Mouse (Mus musculus) liver, embryonic 16.5 days (tissue): ENCODE results near the gene 4933428G20Rik. TPM values are rescaled to one million over a fixed set of nuclear protein-coding genes. Genes with fewer than 3 reads are reported as not detected.

Experiments used
- ATAC-seq: fragments of 200-750 bp; cut with Nextera tagmentation; 2 replicates; pipeline ENCODE4 v1.8.0; 2017; ENCODE audit warnings: low read depth, mild to moderate bottlenecking, moderate number of reproducible peaks, moderate library complexity
- H3K27ac ChIP-seq: fragments of 300-500 bp; sonication (generic); 2 replicates; pipeline ENCODE4 v1.5.1; 2014; ENCODE audit warnings: mild to moderate bottlenecking, low read length
- H3K27me3 ChIP-seq: fragments of 300-500 bp; sonication (generic); 2 replicates; pipeline ENCODE4 v1.6.1; 2014; ENCODE audit warnings: low read depth, low read length, mixed read lengths; ENCODE audit not compliant: control insufficient read depth, insufficient read depth
- H3K36me3 ChIP-seq: fragments of 300-500 bp; sonication (generic); 2 replicates; pipeline ENCODE4 v1.6.1; 2014; ENCODE audit warnings: mild to moderate bottlenecking; ENCODE audit not compliant: control insufficient read depth, insufficient read depth
- H3K4me1 ChIP-seq: fragments of 300-500 bp; sonication (generic); 2 replicates; pipeline ENCODE4 v1.6.1; 2014; ENCODE audit warnings: low read depth, low read length, mixed read lengths; ENCODE audit not compliant: control insufficient read depth
- H3K4me2 ChIP-seq: fragments of 300-500 bp; sonication (generic); 2 replicates; pipeline ENCODE4 v1.6.1; 2014; ENCODE audit warnings: low read depth, low read length, mixed read lengths
- H3K4me3 ChIP-seq: fragments of 300-500 bp; sonication (generic); 2 replicates; pipeline ENCODE4 v1.5.1; 2014; ENCODE audit warnings: low read depth, mild to moderate bottlenecking, low read length
- H3K9ac ChIP-seq: fragments of 300-500 bp; sonication (generic); 2 replicates; pipeline ENCODE4 v1.6.1; 2014; ENCODE audit warnings: low read depth, low read length
- H3K9me3 ChIP-seq: fragments of 300-500 bp; sonication (generic); replicated peaks from 2 replicates; pipeline ENCODE4 v1.6.1; 2016; ENCODE audit warnings: low read length; ENCODE audit not compliant: control insufficient read depth
- WGBS: fragments of 180-500 bp; shearing (Covaris S2); extraction: QIAGEN DNeasy Blood & Tissue Kit; methylation state at CpG from one replicate; pipeline ENCODE4 v1.1.7; 2014; ENCODE audit not compliant: insufficient replicate concordance; 5-methylcytosine and 5-hydroxymethylcytosine counted together
- polyA plus RNA-seq: library from polyadenylated mRNA; unstranded; fragments of >200 nt; fragmentation: Nextera tagmentation; extraction: Ambion mirVana; gene quantifications from 2 replicates; pipeline ENCODE4 v1.2.1, GENCODE M21; 2015

4933428G20Rik gene
- polyA plus RNA-seq, 1 experiment from 2014 or later, result 0.59 TPM

DNA sequence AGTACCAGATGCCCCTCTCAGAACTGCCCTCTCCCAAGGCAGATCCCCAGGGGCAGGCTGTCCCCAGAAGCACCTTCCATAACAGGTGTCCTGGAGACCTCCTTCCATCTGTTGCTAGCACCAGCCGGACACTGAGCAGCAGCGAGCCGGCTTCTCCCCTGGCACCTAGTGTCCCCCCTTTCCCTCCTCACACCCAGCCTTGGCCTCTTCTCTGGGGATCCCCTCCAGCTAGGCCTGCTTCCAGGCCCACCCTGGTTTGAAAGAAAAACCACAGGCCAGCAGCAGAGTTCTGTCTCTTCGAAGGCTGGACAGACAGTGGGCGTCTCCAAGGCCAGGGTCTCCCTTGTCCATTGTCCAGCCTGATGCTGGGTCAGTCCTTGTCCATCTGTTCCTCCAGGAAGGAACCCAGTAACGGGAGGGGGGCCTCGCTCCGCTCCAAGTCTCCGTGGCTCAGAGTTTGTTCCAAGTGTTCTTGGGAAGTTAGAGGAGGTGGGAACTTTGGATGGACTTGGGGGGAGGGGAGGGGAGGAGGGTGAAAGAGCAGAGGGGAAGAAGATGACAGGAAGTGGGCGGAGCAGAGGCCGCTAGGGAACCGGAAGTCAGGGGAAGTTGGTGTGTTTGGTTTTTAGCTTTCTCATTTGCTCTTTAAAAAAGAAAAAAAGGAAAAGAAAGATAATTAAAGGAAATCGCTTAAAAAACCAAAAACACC lies 11.7 kb upstream of the 4933428G20Rik start:
- 0 out of 2 replicates have a peak overlapping the region, but pooled peaks have one; percentile 11 for H3K9ac ChIP-seq
- 22% methylated on average over 13 of the region's 13 CpGs for WGBS
- peak; percentile 54; the same call in 1 of the 2 replicates for ATAC-seq
- H3K36me3 ChIP-seq, result no peaks in the 10 kb centered on the region
- H3K27ac ChIP-seq, result peak overlapping the region; percentile 46
- peaks cover 4% of the 10 kb centered on the region; the same call in 1 of the 2 replicates for H3K4me1 ChIP-seq
- H3K4me3 ChIP-seq, result peak overlapping the region; percentile 43
- peak overlapping the region; percentile 55 for H3K4me2 ChIP-seq
- H3K27me3 ChIP-seq, result no peaks in the 10 kb centered on the region; the same call in 1 of the 2 replicates
- H3K9me3 ChIP-seq, result no peaks in the 10 kb centered on the region

DNA sequence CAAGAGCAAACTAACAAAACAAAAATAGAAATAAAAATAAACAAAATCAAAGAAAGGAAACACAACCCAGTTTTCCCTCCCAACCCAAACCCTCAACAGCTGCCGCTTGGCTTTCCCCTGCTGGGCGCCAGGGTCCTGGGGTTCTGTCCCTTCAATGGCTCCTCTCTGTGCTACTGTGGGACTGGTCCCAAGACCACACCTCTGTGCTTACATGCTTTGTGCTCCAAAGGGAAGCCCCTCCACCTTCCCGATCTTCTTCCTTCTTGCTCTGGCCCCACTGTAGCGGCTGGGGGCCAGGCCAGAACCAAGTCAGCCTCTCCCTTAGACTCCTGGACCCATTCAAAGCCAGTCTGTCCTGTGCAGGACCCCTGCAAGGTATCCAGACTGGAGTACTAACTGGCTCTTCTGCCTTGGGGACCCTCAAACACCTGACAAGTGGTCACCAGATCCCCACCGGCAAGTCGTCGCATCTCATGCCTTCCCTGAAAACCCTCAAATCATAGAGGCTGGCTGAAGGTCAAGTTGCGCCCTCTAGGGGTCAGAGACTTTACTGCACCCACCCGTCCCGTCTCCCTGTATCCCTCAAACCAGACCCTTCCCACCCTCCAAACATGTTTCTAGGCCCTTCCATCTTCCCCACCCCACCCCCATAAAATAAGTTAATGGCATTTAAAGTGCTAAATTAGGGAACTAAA lies 11.0 kb upstream of the 4933428G20Rik start:
- peak; percentile 30 for ATAC-seq
- Histone ChIP-seq H3K9ac (no peak overlapping the region), H3K4me2 (peak overlapping the region; percentile 55), H3K4me1 (peaks cover 4% of the 10 kb centered on the region; the same call in 1 of the 2 replicates), H3K27me3 (no peaks in the 10 kb centered on the region; the same call in 1 of the 2 replicates), H3K36me3 (no peaks in the 10 kb centered on the region), H3K4me3 (no peak overlapping the region; the same call in 1 of the 2 replicates), H3K9me3 (no peaks in the 10 kb centered on the region), H3K27ac (no peak overlapping the region; the same call in 1 of the 2 replicates)
- WGBS, result 33% methylated on average over 10 of the region's 10 CpGs

- H3K9me3 ChIP-seq, result no peaks in the 10 kb centered on the region
- H3K9ac ChIP-seq, result no peak overlapping the region
- no peak for ATAC-seq
- H3K4me2 ChIP-seq, result no peak overlapping the region
- no peaks in the 10 kb centered on the region for H3K36me3 ChIP-seq
- peaks cover 4% of the 10 kb centered on the region; the same call in 1 of the 2 replicates for H3K4me1 ChIP-seq
- peaks cover 2% of the 10 kb centered on the region; the same call in 1 of the 2 replicates for H3K27me3 ChIP-seq
- no peak overlapping the region for H3K27ac ChIP-seq
- WGBS, result 65% methylated on average over 24 of the region's 24 CpGs
- H3K4me3 ChIP-seq, result no peak overlapping the region
Observed at GRCm38 (mm10) chr11:97509715-97510485, 9.8 kb upstream of the 4933428G20Rik start.

- Histone ChIP-seq H3K9ac (no peak overlapping the region), H3K4me1 (peaks cover 4% of the 10 kb centered on the region; the same call in 1 of the 2 replicates)
- WGBS, result 33% methylated on average over 4 of the region's 5 CpGs
Observed at GRCm38 (mm10) chr11:97509058-97509457, 8.9 kb upstream of the 4933428G20Rik start.

DNA sequence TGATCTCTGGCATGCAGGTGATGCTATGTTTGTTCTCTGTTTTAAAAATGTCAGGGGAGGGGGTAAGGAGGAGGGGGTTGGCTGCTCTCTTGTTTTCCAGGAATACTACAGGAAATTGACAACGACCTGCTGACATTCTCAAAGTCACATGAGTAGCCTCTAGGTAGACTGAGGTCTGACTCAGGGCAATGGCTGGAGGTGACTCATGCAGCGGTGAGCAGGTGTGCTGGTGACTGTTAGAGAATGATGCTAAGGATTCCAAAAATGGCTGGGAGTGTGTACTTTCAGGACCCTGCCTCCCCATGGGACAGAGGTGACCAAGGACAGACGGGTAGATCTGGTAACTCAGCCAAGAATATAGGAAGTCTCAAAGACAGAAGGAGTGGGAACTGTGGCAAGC lies 8.1 kb upstream of the 4933428G20Rik start:
- no peak overlapping the region for H3K4me3 ChIP-seq
- H3K4me1 ChIP-seq, result peaks cover 4% of the 10 kb centered on the region; the same call in 1 of the 2 replicates
- peaks cover 2% of the 10 kb centered on the region; the same call in 1 of the 2 replicates for H3K27me3 ChIP-seq
- H3K27ac ChIP-seq, result no peak overlapping the region
- ATAC-seq, result no peak
- H3K9ac ChIP-seq, result no peak overlapping the region
- H3K36me3 ChIP-seq, result no peaks in the 10 kb centered on the region
- 51% methylated on average over 3 of the region's 3 CpGs for WGBS
- no peak overlapping the region for H3K4me2 ChIP-seq
- no peaks in the 10 kb centered on the region for H3K9me3 ChIP-seq

More at GRCm38 (mm10) chr11:97509058-97509457, 8.9 kb upstream of the 4933428G20Rik start:
- no peak overlapping the region for H3K4me2 ChIP-seq
- ATAC-seq, result no peak
- H3K27me3 ChIP-seq, result peaks cover 2% of the 10 kb centered on the region; the same call in 1 of the 2 replicates
- H3K36me3 ChIP-seq, result no peaks in the 10 kb centered on the region
- H3K9me3 ChIP-seq, result no peaks in the 10 kb centered on the region
- no peak overlapping the region for H3K4me3 ChIP-seq
- H3K27ac ChIP-seq, result no peak overlapping the region

DNA sequence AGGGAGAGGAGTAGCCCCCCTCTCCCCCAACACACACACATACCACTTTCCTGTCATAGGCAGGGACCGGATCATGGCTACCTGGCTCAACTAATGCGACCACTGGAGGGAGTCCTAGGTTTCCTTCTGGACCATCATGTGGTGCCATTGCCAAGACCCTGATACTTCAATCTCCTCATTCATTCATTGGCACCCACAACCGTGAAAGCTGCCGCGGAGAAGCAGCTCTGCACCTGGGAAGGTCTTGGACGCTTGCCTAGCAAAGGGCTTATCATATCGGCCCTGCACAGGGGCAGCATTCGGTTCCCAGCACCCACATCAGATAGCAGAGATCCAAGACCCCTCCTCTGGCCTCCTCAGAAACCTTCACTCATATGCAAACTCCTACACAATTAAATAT lies 6.2 kb upstream of the 4933428G20Rik start:
- H3K27ac ChIP-seq, result no peak overlapping the region
- H3K4me3 ChIP-seq, result no peak overlapping the region
- no peaks in the 10 kb centered on the region for H3K9me3 ChIP-seq
- no peak for ATAC-seq
- H3K27me3 ChIP-seq, result peaks cover 2% of the 10 kb centered on the region; the same call in 1 of the 2 replicates
- no peaks in the 10 kb centered on the region for H3K4me1 ChIP-seq
- no peak overlapping the region for H3K4me2 ChIP-seq
- H3K9ac ChIP-seq, result no peak overlapping the region
- 39% methylated on average over 8 of the region's 8 CpGs for WGBS
- no peaks in the 10 kb centered on the region; the same call in 1 of the 2 replicates for H3K36me3 ChIP-seq

GRCm38 (mm10) chr11:97505784-97506183 lies 5.6 kb upstream of the 4933428G20Rik start:
- H3K4me3 ChIP-seq, result no peak overlapping the region

GRCm38 (mm10) chr11:97502846-97503245 lies 2.7 kb upstream of the 4933428G20Rik start:
- Histone ChIP-seq H3K4me3 (no peak overlapping the region), H3K27ac (no peak overlapping the region), H3K4me2 (no peak overlapping the region), H3K27me3 (peaks cover 11% of the 10 kb centered on the region), H3K36me3 (peaks cover 21% of the 10 kb centered on the region), H3K9ac (no peak overlapping the region), H3K4me1 (no peaks in the 10 kb centered on the region; the same call in 1 of the 2 replicates), H3K9me3 (no peaks in the 10 kb centered on the region)
- 68% methylated on average over 4 of the region's 4 CpGs for WGBS
- ATAC-seq, result no peak

More at GRCm38 (mm10) chr11:97505784-97506183, 5.6 kb upstream of the 4933428G20Rik start:
- WGBS, result 54% methylated on average over 4 of the region's 4 CpGs
- Histone ChIP-seq H3K4me2 (no peak overlapping the region), H3K4me1 (no peaks in the 10 kb centered on the region), H3K36me3 (peaks cover 5% of the 10 kb centered on the region), H3K27me3 (peaks cover 5% of the 10 kb centered on the region), H3K9ac (no peak overlapping the region), H3K27ac (no peak overlapping the region), H3K9me3 (no peaks in the 10 kb centered on the region)
- no peak for ATAC-seq
